Mouse (Mus musculus) frontal cortex, adult (tissue): ENCODE data around the gene Noc3l.

Experiments
- ATAC-seq: cut with Nextera tagmentation; 2 replicates; pipeline ENCODE4 v1.9.2; 2017; ENCODE audit warnings: mild to moderate bottlenecking, moderate library complexity, mixed read lengths; ENCODE audit not compliant: low TSS enrichment

Gene Noc3l

GRCm38 (mm10) chr19:38818766-38819426, at the start of gene Noc3l:
Noc3l (minus strand) TSS chr19:38819237.
- ATAC-seq, result peak; percentile 100

GRCm38 (mm10) chr19:38862523-38862922, 43.5 kb upstream of the Noc3l start:
- ATAC-seq, result no peak

- no peak for ATAC-seq
Observed at GRCm38 (mm10) chr19:38858224-38858623, 39.2 kb upstream of the Noc3l start.

GRCm38 (mm10) chr19:38846373-38846772, 27.3 kb upstream of the Noc3l start:
- no peak for ATAC-seq

GRCm38 (mm10) chr19:38844817-38845216, 25.8 kb upstream of the Noc3l start:
- ATAC-seq, result peak; percentile 88

- ATAC-seq, result no peak
Observed at GRCm38 (mm10) chr19:38837171-38837641, 18.2 kb upstream of the Noc3l start.

- ATAC-seq, result peak; percentile 97
Observed at GRCm38 (mm10) chr19:38836438-38837170, 17.6 kb upstream of the Noc3l start, which contains the start of gene Tbc1d12. Tbc1d12 (plus strand) TSS chr19:38836579.

- ATAC-seq, result no peak
Observed at GRCm38 (mm10) chr19:38836084-38836437, 17.0 kb upstream of the Noc3l start.

GRCm38 (mm10) chr19:38833224-38833623, 14.2 kb upstream of the Noc3l start:
- no peak for ATAC-seq

GRCm38 (mm10) chr19:38820186-38820804, 1.3 kb upstream of the Noc3l start:
- ATAC-seq, result no peak

- ATAC-seq, result peak; percentile 74
Observed at GRCm38 (mm10) chr19:38819427-38819802, 378 bp upstream of the Noc3l start.

- ATAC-seq, result no peak
Observed at GRCm38 (mm10) chr19:38818191-38818590, 846 bp downstream of the Noc3l start.

GRCm38 (mm10) chr19:38798801-38799200, 20.2 kb downstream of the Noc3l start:
- ATAC-seq, result peak; percentile 73

- ATAC-seq, result no peak
Observed at GRCm38 (mm10) chr19:38798291-38798690, 20.7 kb downstream of the Noc3l start.

GRCm38 (mm10) chr19:38796546-38796945, 22.5 kb downstream of the Noc3l start:
- ATAC-seq, result no peak

GRCm38 (mm10) chr19:38793563-38794045, 25.4 kb downstream of the Noc3l start:
- ATAC-seq, result peak; percentile 91

GRCm38 (mm10) chr19:38787756-38788155, 31.3 kb downstream of the Noc3l start:
- ATAC-seq, result no peak

GRCm38 (mm10) chr19:38783542-38783941, 35.5 kb downstream of the Noc3l start:
- peak; percentile 44 for ATAC-seq

- ATAC-seq, result peak; percentile 44; the same call in 1 of the 2 replicates
Observed at GRCm38 (mm10) chr19:38778805-38779204, 40.2 kb downstream of the Noc3l start.

- peak; percentile 77 for ATAC-seq
Observed at GRCm38 (mm10) chr19:38775548-38775947, 43.5 kb downstream of the Noc3l start.

GRCm38 (mm10) chr19:38766306-38766705, 52.7 kb downstream of the Noc3l start:
- no peak for ATAC-seq

- ATAC-seq, result no peak
Observed at GRCm38 (mm10) chr19:38760441-38760840, 58.6 kb downstream of the Noc3l start.
